ENCODE assay signal across 11 mouse cellular contexts in genomic region chr13:45709402-45709801, GRCm38 (mm10).
DNase-seq lines count a peak whose midpoint lies in the region; ATAC-seq and TF ChIP-seq lines count a peak whose summit lies in the region.
"Had no signal": no experiment of that assay in that cellular context is flagged by ENCODE, and none has a peak within 500 bp of the region (broad histone marks: within the 10 kb centered on the region; RNA-seq: fewer than 3 reads in every experiment).

No protein-coding gene starts in this region.

- TF ChIP-seq CTCF in olfactory bulb, adult 2 months (IDR thresholded peaks at IDR 0.05; ENCODE audit: insufficient read depth, low read depth, low read length): no peak

- H3K27ac ChIP-seq in heart, embryonic 14.5 days (replicated peaks in 1 of 2; ENCODE audit: control insufficient read depth in 1 of 2, insufficient read depth in 1 of 2, low read depth in 2 of 2, low read length in 2 of 2): peak overlapping the region in 1 of 2 experiments; percentile 44; a peak in 1 of 4 replicates
- H3K27ac ChIP-seq in forebrain, embryonic 16.5 days (ENCODE audit: low read length): peak overlapping the region; percentile 61
- peak overlapping the region; percentile 41; the same call in 1 of the 2 replicates for H3K27ac ChIP-seq in olfactory bulb, adult 2 months (ENCODE audit: insufficient read depth, low read depth, low read length)
- H3K27ac ChIP-seq: limb, embryonic 12.5 days; lung, embryonic 15.5 days had no signal

- H3K4me2 ChIP-seq in heart, embryonic 14.5 days (ENCODE audit: low read length): peak overlapping the region; percentile 45
- peak overlapping the region; percentile 20 for H3K4me2 ChIP-seq in forebrain, embryonic 16.5 days (ENCODE audit: low read length)
- H3K4me2 ChIP-seq: limb, embryonic 12.5 days; lung, embryonic 15.5 days had no signal

- H3K9me3 ChIP-seq in heart, embryonic 14.5 days (ENCODE audit: control insufficient read depth, low read length): no peaks in the 10 kb centered on the region
- H3K9me3 ChIP-seq in forebrain, embryonic 16.5 days (ENCODE audit: control insufficient read depth, low read length): peaks cover 3% of the 10 kb centered on the region; the same call in 1 of the 2 replicates
- H3K9me3 ChIP-seq: limb, embryonic 12.5 days; lung, embryonic 15.5 days had no signal

- DNase-seq in heart, adult 8-10 months (ENCODE audit: low spot score): no peak
- DNase-seq in left cerebral cortex, adult 9 months (ENCODE audit: low spot score in 2 of 2): peak; percentile 42 to 56
- no peak for DNase-seq in left cerebral cortex, postnatal 4 days
- no peak for DNase-seq in cerebellum, adult 9-11 months
- DNase-seq: cerebellum, postnatal 36 days had no signal

- intact Hi-C loops in left cerebral cortex, postnatal 4 days (cut with DNase I): no loop called here

- no peaks in the 10 kb centered on the region for H3K36me3 ChIP-seq in heart, embryonic 14.5 days (ENCODE audit: control insufficient read depth, insufficient read depth, low read length)
- no peaks in the 10 kb centered on the region for H3K36me3 ChIP-seq in forebrain, embryonic 16.5 days (ENCODE audit: control insufficient read depth, insufficient read depth)
- H3K36me3 ChIP-seq: limb, embryonic 12.5 days; lung, embryonic 15.5 days had no signal

- no peaks in the 10 kb centered on the region for H3K27me3 ChIP-seq in heart, embryonic 14.5 days (ENCODE audit: control insufficient read depth, insufficient read depth, low read length)
- no peaks in the 10 kb centered on the region for H3K27me3 ChIP-seq in forebrain, embryonic 16.5 days (replicated peaks; ENCODE audit: control insufficient read depth, insufficient read depth, low read length)
- H3K27me3 ChIP-seq: limb, embryonic 12.5 days; lung, embryonic 15.5 days had no signal

- H3K9ac ChIP-seq in heart, embryonic 14.5 days (ENCODE audit: low read length): no peak overlapping the region
- H3K9ac ChIP-seq in forebrain, embryonic 16.5 days (replicated peaks; ENCODE audit: low read depth, low read length): no peak overlapping the region
- H3K9ac ChIP-seq: limb, embryonic 12.5 days; lung, embryonic 15.5 days had no signal

- H3K4me3 ChIP-seq in heart, embryonic 14.5 days (ENCODE audit: control insufficient read depth in 1 of 2, insufficient read depth in 1 of 2, low read depth in 1 of 2, low read length in 2 of 2): peak overlapping the region in 1 of 2 experiments; percentile 5; a peak in 2 of 4 replicates
- H3K4me3 ChIP-seq in forebrain, embryonic 16.5 days (replicated peaks; ENCODE audit: low read length): no peak overlapping the region
- no peak overlapping the region for H3K4me3 ChIP-seq in olfactory bulb, adult 2 months (ENCODE audit: insufficient read depth, low read depth, low read length)
- H3K4me3 ChIP-seq: erythroblast, embryonic 14.5 days; limb, embryonic 12.5 days; lung, embryonic 15.5 days had no signal

- H3K4me1 ChIP-seq in heart, embryonic 14.5 days (ENCODE audit: control insufficient read depth in 2 of 2, insufficient read depth in 2 of 2, low read length in 2 of 2): 0 out of 4 replicates have a peak, but pooled peaks cover 0 to 5% of the 10 kb centered on the region in 2 experiments
- H3K4me1 ChIP-seq in forebrain, embryonic 16.5 days (replicated peaks; ENCODE audit: control insufficient read depth, insufficient read depth, low read length): no peaks in the 10 kb centered on the region
- no peaks in the 10 kb centered on the region for H3K4me1 ChIP-seq in olfactory bulb, adult 2 months (ENCODE audit: control insufficient read depth, insufficient read depth, low read length)
- H3K4me1 ChIP-seq: limb, embryonic 12.5 days had no signal

- no peak for ATAC-seq in heart, embryonic 14.5 days (ENCODE audit: insufficient number of reproducible peaks, insufficient read depth, low FRiP score, low read depth)
- peak; percentile 64; the same call in 1 of the 2 replicates for ATAC-seq in forebrain, embryonic 16.5 days

- TF ChIP-seq POLR2A in olfactory bulb, adult 2 months (IDR thresholded peaks at IDR 0.05; ENCODE audit: insufficient read depth, low read depth, low read length): no peak

- WGBS in heart, embryonic 14.5 days: 46% methylated on average over 11 of the region's 11 CpGs
- WGBS in forebrain, embryonic 16.5 days: 25% methylated on average over 11 of the region's 11 CpGs
- WGBS in olfactory bulb, adult 2 months: 16% methylated on average over 11 of the region's 11 CpGs

Comparison
In these comparisons a context has a peak if more than half of its experiments do, and no peak if none do; other contexts are left out.
1. DNase-seq: peak in left cerebral cortex, adult 9 months (2 of 2); none in heart, adult 8-10 months (single experiment), left cerebral cortex, postnatal 4 days (single experiment) and cerebellum, adult 9-11 months (single experiment).